Mouse (Mus musculus): ENCODE measurements around the gene H2afy2. TPM values are rescaled to one million over a fixed set of nuclear protein-coding genes. Genes with fewer than 3 reads are reported as not detected.

Gene H2afy2
- total and polyA plus RNA-seq, 3 experiments: 0.25 TPM; not detected in 2

DNA sequence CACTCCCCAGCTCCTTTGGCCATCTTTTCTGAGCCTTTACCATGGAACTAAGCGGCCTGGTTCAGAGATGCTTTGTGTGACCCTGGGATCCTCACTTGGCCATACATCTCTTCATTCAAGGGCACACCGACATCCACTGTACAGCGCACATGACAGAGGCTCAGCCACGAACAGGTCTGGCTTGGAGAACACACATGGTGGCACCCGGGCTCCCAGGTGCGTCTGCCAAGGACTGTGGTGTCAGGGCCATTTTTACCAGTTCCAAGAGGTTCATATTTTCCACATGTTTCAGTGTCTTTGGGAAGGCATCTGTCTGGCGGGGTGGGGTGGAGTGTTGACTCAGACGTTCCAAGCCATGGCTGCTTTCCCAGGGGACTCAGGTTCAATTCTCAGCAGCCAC lies 41.6 kb downstream of the H2afy2 start:
- Histone ChIP-seq H3K9me3 (replicated peaks; ENCODE audit: insufficient read depth, low read length) (no peaks in the 10 kb centered on the region), H3K79me2 (ENCODE audit: control insufficient read depth, insufficient read depth, low read length, poor library complexity) (no peaks in the 10 kb centered on the region), H3K27ac (ENCODE audit: control insufficient read depth, low read depth, low read length) (no peak overlapping the region), H3K36me3 (ENCODE audit: control insufficient read depth in 1 of 2, insufficient read depth in 2 of 2, low read length in 2 of 2) (no peaks in the 10 kb centered on the region), H3K4me3 (ENCODE audit: control insufficient read depth in 1 of 2, insufficient read depth in 1 of 2, low read depth in 2 of 2, low read length in 2 of 2) (no peak overlapping the region), H3K4me1 (ENCODE audit: control insufficient read depth in 1 of 2, insufficient read depth in 2 of 2, low read length in 2 of 2) (no peaks in the 10 kb centered on the region), H3K27me3 (ENCODE audit: control insufficient read depth in 1 of 2, insufficient read depth in 2 of 2, low read length in 2 of 2) (no peaks in the 10 kb centered on the region), H3K9ac (ENCODE audit: control insufficient read depth, low read depth, low read length, poor library complexity, severe bottlenecking) (no peak overlapping the region)
- TF ChIP-seq ETS1 (IDR thresholded peaks at IDR 0.05; ENCODE audit: low read depth, low read length): no peak
- DNase-seq (ENCODE audit: low read depth, low spot score): no peak

DNA sequence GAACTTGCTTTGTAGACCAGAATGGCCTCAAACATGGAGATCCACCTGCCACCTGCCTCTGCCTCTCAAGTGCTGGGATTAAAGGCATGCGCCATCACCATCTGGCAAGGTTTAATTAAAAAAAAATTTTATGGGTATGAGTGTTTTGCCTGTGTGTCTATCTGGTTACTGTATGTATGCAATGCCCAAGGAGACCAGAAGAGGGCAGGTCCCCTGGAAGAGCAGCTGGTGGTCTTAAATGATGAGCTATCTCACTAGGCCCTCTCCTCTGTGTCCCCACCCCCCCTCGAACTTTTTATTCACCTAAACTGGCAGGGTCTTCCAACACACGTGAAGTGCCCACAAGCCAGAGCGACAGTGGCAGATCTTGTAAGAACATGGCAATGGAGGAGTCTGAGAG lies 42.1 kb downstream of the H2afy2 start:
- Histone ChIP-seq H3K27me3 (ENCODE audit: control insufficient read depth in 1 of 2, insufficient read depth in 2 of 2, low read length in 2 of 2) (no peaks in the 10 kb centered on the region), H3K36me3 (ENCODE audit: control insufficient read depth in 1 of 2, insufficient read depth in 2 of 2, low read length in 2 of 2) (no peaks in the 10 kb centered on the region), H3K4me1 (ENCODE audit: control insufficient read depth in 1 of 2, insufficient read depth in 2 of 2, low read length in 2 of 2) (no peaks in the 10 kb centered on the region), H3K9ac (ENCODE audit: control insufficient read depth, low read depth, low read length, poor library complexity, severe bottlenecking) (no peak overlapping the region), H3K4me3 (ENCODE audit: control insufficient read depth in 1 of 2, insufficient read depth in 1 of 2, low read depth in 2 of 2, low read length in 2 of 2) (no peak overlapping the region), H3K79me2 (ENCODE audit: control insufficient read depth, insufficient read depth, low read length, poor library complexity) (no peaks in the 10 kb centered on the region), H3K27ac (ENCODE audit: control insufficient read depth, low read depth, low read length) (no peak overlapping the region), H3K9me3 (replicated peaks; ENCODE audit: insufficient read depth, low read length) (no peaks in the 10 kb centered on the region)
- DNase-seq (ENCODE audit: low read depth, low spot score): no peak
- TF ChIP-seq ZMIZ1 (IDR thresholded peaks at IDR 0.05; ENCODE audit: low read depth, low read length): no peak
- no peak for TF ChIP-seq MXI1 (IDR thresholded peaks at IDR 0.05; ENCODE audit: low read depth, low read length)
- TF ChIP-seq SMC3 (IDR thresholded peaks at IDR 0.05; ENCODE audit: low read depth, low read length): peak; percentile 7; the same call in 1 of the 2 replicates
- peak in 2 of 3 experiments; percentile 11 to 21; a peak in 2 of 6 replicates for TF ChIP-seq CTCF (IDR thresholded peaks at IDR 0.05 in 2 of 3, conservative IDR thresholded peaks at IDR 0.05 in 1 of 3; ENCODE audit: control insufficient read depth in 1 of 3, insufficient read depth in 1 of 3, low read depth in 2 of 3, low read length in 3 of 3, poor library complexity in 1 of 3, severe bottlenecking in 1 of 3)
- no peak for TF ChIP-seq JUND (IDR thresholded peaks at IDR 0.05; ENCODE audit: low read depth, low read length)

DNA sequence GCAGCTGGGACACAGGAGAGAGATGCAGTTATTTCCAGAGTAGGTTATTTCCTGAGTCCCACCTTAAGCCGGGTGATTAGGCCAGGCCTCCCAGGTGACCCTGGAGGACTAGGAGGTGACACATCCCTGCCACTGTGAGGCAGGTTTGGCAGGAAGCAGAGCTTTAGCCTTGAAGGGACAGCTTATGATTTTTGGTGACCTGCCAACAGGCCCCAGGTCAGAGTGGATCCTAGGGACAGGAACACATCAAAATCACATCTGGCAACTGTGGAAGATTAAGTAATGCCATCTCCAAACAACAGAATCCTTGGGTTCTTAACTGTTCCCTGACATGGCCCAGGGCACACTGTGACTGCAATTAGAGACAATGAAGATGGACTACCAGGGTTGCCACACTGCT lies 42.6 kb downstream of the H2afy2 start:
- no peaks in the 10 kb centered on the region for H3K79me2 ChIP-seq (ENCODE audit: control insufficient read depth, insufficient read depth, low read length, poor library complexity)
- no peak overlapping the region for H3K9ac ChIP-seq (ENCODE audit: control insufficient read depth, low read depth, low read length, poor library complexity, severe bottlenecking)
- TF ChIP-seq KAT2A (conservative IDR thresholded peaks at IDR 0.05; ENCODE audit: low read depth, low read length) (no peak), E2F4 (IDR thresholded peaks at IDR 0.05; ENCODE audit: borderline replicate concordance, low read depth, low read length) (no peak), POLR2AphosphoS5 (IDR thresholded peaks at IDR 0.05; ENCODE audit: borderline replicate concordance, low read depth, low read length) (no peak), RAD21 (IDR thresholded peaks at IDR 0.05; ENCODE audit: low read depth, low read length) (no peak), TCF12 (IDR thresholded peaks at IDR 0.05; ENCODE audit: low read depth, low read length) (no peak), UBTF (IDR thresholded peaks at IDR 0.05; ENCODE audit: borderline replicate concordance, insufficient read depth, low read depth, low read length) (no peak), ZMIZ1 (IDR thresholded peaks at IDR 0.05; ENCODE audit: low read depth, low read length) (no peak), NRF1 (IDR thresholded peaks at IDR 0.05; ENCODE audit: insufficient read depth, low read depth, low read length, poor library complexity, severe bottlenecking) (no peak), POLR2AphosphoS2 (IDR thresholded peaks at IDR 0.05; ENCODE audit: low read length) (no peak), MYC (IDR thresholded peaks at IDR 0.05; ENCODE audit: low read depth, low read length) (no peak), TAL1 (IDR thresholded peaks at IDR 0.05; ENCODE audit: low read length) (no peak)
- no peaks in the 10 kb centered on the region for H3K9me3 ChIP-seq (replicated peaks; ENCODE audit: insufficient read depth, low read length)
- no peaks in the 10 kb centered on the region for H3K36me3 ChIP-seq (ENCODE audit: control insufficient read depth in 1 of 2, insufficient read depth in 2 of 2, low read length in 2 of 2)
- no peaks in the 10 kb centered on the region for H3K27me3 ChIP-seq (ENCODE audit: control insufficient read depth in 1 of 2, insufficient read depth in 2 of 2, low read length in 2 of 2)
- no peaks in the 10 kb centered on the region for H3K4me1 ChIP-seq (ENCODE audit: control insufficient read depth in 1 of 2, insufficient read depth in 2 of 2, low read length in 2 of 2)
- no peak for DNase-seq (ENCODE audit: low read depth, low spot score)
- H3K4me3 ChIP-seq (ENCODE audit: control insufficient read depth in 1 of 2, insufficient read depth in 1 of 2, low read depth in 2 of 2, low read length in 2 of 2): no peak overlapping the region
- no peak overlapping the region for H3K27ac ChIP-seq (ENCODE audit: control insufficient read depth, low read depth, low read length)
